Mouse (Mus musculus) intestine, postnatal 0 days (tissue): ENCODE results near the gene Tmem179b. TPM values are rescaled to one million over a fixed set of nuclear protein-coding genes. Genes with fewer than 3 reads are reported as not detected.
A peak's percentile ranks its signal among the peaks of the same experiment; 100 is the strongest.

Experiments
- ATAC-seq: fragments of 200-750 bp; cut with Nextera tagmentation; 2 replicates; pipeline ENCODE4 v1.8.0; 2017; ENCODE audit warnings: mild to moderate bottlenecking, moderate TSS enrichment, moderate library complexity
- H3K27ac ChIP-seq: fragments of 300-500 bp; sonication (generic); 2 replicates; pipeline ENCODE4 v1.5.1; 2014; ENCODE audit warnings: mild to moderate bottlenecking, low read depth, low read length, moderate library complexity
- H3K27me3 ChIP-seq: fragments of 300-500 bp; sonication (generic); replicated peaks from 2 replicates; pipeline ENCODE4 v1.6.1; 2014; ENCODE audit warnings: low read length, mixed read lengths; ENCODE audit not compliant: control insufficient read depth, insufficient read depth
- H3K36me3 ChIP-seq: fragments of 300-500 bp; sonication (generic); 2 replicates; pipeline ENCODE4 v1.6.1; 2014; ENCODE audit warnings: mild to moderate bottlenecking, moderate library complexity; ENCODE audit not compliant: control insufficient read depth, insufficient read depth
- H3K4me1 ChIP-seq: fragments of 300-500 bp; sonication (generic); replicated peaks from 2 replicates; pipeline ENCODE4 v1.6.1; 2014; ENCODE audit warnings: antibody characterized with exemption, low read length, mixed read lengths; ENCODE audit not compliant: control insufficient read depth, insufficient read depth
- H3K4me2 ChIP-seq: fragments of 300-500 bp; sonication (generic); replicated peaks from 2 replicates; pipeline ENCODE4 v1.6.1; 2014; ENCODE audit warnings: low read depth, mild to moderate bottlenecking, moderate library complexity
- H3K4me3 ChIP-seq: fragments of 300-500 bp; sonication (generic); 2 replicates; pipeline ENCODE4 v1.5.1; 2014; ENCODE audit warnings: low read depth, low read length
- H3K9ac ChIP-seq: fragments of 300-500 bp; sonication (generic); 2 replicates; pipeline ENCODE4 v1.6.1; 2014; ENCODE audit warnings: mild to moderate bottlenecking, low read depth, low read length
- H3K9me3 ChIP-seq: fragments of 300-500 bp; sonication (generic); 2 replicates; pipeline ENCODE4 v1.6.1; 2016; ENCODE audit warnings: mixed run types; ENCODE audit not compliant: control insufficient read depth
- CTCF ChIP-seq: sonication (generic); IDR thresholded peaks from 2 replicates; pipeline ENCODE4 v1.5.1; 2016; ENCODE audit warnings: low read depth, mild to moderate bottlenecking, control low read depth, antibody characterized with exemption, moderate library complexity
- WGBS: fragments of 180-500 bp; shearing (Covaris S2); extraction: QIAGEN DNeasy Blood & Tissue Kit; methylation state at CpG from one replicate; pipeline ENCODE4 v1.1.7; 2014; 5-methylcytosine and 5-hydroxymethylcytosine counted together
- polyA plus RNA-seq: library from polyadenylated mRNA; unstranded; fragments of >200 nt; fragmentation: Nextera tagmentation; extraction: Ambion mirVana; gene quantifications from 2 replicates; pipeline ENCODE4 v1.2.1, GENCODE M21; 2015

The Tmem179b gene
- polyA plus RNA-seq: 93.5 and 97.4 TPM in 2 replicates

DNA sequence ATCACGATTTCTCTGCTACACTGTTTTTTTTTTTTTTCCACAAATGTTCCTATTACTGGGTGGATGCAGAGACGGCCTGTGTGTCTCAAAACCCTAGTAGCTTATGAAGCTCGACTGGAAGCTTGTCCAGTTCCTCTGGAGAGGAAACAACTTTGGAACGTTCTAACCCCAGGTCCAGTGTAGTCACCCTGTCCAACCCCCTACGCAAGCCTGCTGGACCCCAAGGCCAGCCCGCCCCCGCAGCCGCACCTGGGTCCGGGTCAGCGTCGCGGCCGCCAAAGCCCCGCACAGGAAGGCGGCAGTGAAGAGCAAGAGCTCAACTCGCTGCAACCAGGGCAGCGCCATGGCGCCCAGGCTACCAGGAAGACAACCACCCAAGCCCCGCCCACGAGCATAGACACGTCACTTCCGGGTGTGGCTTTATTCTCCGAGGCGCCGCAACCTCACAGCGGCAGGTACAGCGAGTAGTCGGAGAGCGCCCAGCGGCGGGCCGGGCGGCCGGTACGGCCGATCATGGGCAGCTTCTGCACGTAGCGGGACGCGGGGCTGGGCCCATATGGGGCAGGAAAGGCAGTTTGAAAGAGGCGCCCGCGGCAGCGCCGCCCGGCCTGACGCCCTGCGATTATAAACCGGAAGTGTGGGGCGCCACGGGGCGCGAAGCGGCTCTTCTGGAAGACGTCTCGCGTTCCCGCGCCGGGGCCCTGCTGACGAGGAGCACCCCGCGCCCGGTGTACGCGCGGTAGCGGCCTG, at the start of gene Tmem179b:
Gene Tmem179b (minus strand): TSS at position 382 of the 750 bp plus-strand sequence.
- peak; percentile 25; the same call in 1 of the 2 replicates for TF ChIP-seq CTCF
- under 1% methylated on average over 68 of the region's 68 CpGs for WGBS
- Histone ChIP-seq H3K4me2 (peak within 1 kb of the TSS; percentile 96), H3K9ac (peak within 1 kb of the TSS; percentile 89), H3K9me3 (no peaks in the 10 kb centered on the region), H3K4me1 (peaks cover 5% of the 10 kb centered on the region; the same call in 1 of the 2 replicates), H3K4me3 (peak within 1 kb of the TSS; percentile 73), H3K27ac (peak within 1 kb of the TSS; percentile 98), H3K36me3 (peaks cover 6% of the 10 kb centered on the region), H3K27me3 (no peaks in the 10 kb centered on the region)
- peak; percentile 93 for ATAC-seq

DNA sequence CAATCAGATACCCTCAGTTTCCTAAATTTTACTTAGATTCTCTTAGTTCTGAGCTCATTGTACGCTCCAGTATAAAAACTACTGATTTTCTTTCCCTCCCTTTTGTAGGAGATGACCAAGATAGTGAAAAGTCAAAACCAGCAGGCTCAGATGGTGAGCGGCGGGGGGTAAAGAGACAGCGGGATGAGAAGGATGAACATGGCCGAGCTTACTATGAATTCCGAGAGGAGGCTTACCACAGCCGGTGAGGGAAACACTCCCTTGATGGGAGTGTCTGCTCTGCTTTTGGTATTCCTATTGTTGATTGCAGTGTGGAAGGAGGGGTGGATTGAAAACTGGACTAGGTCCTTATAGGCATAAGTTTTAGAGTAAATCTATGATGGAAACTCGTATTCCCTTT, 48.4 kb upstream of the Tmem179b start:
- Histone ChIP-seq H3K9ac (no peak overlapping the region), H3K27ac (no peak overlapping the region), H3K9me3 (no peaks in the 10 kb centered on the region), H3K27me3 (no peaks in the 10 kb centered on the region), H3K36me3 (peaks cover 43% of the 10 kb centered on the region), H3K4me2 (peak overlapping the region; percentile 80), H3K4me1 (peaks cover 5% of the 10 kb centered on the region; the same call in 1 of the 2 replicates), H3K4me3 (peak overlapping the region; percentile 97; the same call in 1 of the 2 replicates)
- 56% methylated on average over 8 of the region's 8 CpGs for WGBS
- ATAC-seq: no peak
- TF ChIP-seq CTCF: no peak

GRCm38 (mm10) chr19:8821146-8821545, 46.9 kb upstream of the Tmem179b start:
- under 1% methylated on average over 7 of the region's 7 CpGs for WGBS
- ATAC-seq: no peak
- Histone ChIP-seq H3K27ac (peak overlapping the region; percentile 95), H3K9ac (peak overlapping the region; percentile 97), H3K9me3 (no peaks in the 10 kb centered on the region), H3K36me3 (peaks cover 30% of the 10 kb centered on the region), H3K27me3 (no peaks in the 10 kb centered on the region), H3K4me1 (peaks cover 5% of the 10 kb centered on the region; the same call in 1 of the 2 replicates), H3K4me2 (peak overlapping the region; percentile 80), H3K4me3 (peak overlapping the region; percentile 97)
- no peak for TF ChIP-seq CTCF

DNA sequence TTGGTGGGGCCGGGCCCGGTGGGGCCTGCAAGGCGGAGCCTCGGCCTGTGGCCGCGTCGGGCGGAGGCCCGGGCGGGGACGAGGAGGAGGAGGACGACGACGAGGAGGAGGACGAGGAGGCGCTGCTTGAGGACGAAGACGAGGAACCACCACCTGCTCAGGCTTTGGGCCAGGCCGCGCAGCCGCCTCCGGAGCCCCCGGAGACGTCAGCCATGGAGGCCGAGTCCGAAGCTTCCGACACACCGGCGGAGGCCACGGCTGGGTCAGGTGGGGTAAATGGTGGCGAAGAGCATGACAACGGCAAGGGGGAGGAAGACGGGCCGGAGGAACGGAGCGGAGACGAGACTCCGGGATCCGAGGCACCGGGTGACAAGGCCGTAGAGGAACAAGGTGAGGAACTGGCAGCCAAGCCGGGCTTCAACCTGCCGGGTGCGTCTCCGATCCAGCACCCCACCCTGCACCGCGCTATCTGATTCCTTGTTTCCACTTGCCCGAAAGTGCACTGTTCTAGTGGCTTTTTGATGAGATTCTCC, 46.2 kb upstream of the Tmem179b start:
- peak overlapping the region; percentile 97 for H3K4me3 ChIP-seq
- WGBS: under 1% methylated on average over 48 of the region's 48 CpGs
- peaks cover 5% of the 10 kb centered on the region; the same call in 1 of the 2 replicates for H3K4me1 ChIP-seq
- peak overlapping the region; percentile 97 for H3K9ac ChIP-seq
- ATAC-seq: peak; percentile 7
- H3K4me2 ChIP-seq: peak overlapping the region; percentile 80
- H3K27me3 ChIP-seq: no peaks in the 10 kb centered on the region
- no peak for TF ChIP-seq CTCF
- peak overlapping the region; percentile 95 for H3K27ac ChIP-seq
- no peaks in the 10 kb centered on the region for H3K9me3 ChIP-seq
- H3K36me3 ChIP-seq: peaks cover 25% of the 10 kb centered on the region

DNA sequence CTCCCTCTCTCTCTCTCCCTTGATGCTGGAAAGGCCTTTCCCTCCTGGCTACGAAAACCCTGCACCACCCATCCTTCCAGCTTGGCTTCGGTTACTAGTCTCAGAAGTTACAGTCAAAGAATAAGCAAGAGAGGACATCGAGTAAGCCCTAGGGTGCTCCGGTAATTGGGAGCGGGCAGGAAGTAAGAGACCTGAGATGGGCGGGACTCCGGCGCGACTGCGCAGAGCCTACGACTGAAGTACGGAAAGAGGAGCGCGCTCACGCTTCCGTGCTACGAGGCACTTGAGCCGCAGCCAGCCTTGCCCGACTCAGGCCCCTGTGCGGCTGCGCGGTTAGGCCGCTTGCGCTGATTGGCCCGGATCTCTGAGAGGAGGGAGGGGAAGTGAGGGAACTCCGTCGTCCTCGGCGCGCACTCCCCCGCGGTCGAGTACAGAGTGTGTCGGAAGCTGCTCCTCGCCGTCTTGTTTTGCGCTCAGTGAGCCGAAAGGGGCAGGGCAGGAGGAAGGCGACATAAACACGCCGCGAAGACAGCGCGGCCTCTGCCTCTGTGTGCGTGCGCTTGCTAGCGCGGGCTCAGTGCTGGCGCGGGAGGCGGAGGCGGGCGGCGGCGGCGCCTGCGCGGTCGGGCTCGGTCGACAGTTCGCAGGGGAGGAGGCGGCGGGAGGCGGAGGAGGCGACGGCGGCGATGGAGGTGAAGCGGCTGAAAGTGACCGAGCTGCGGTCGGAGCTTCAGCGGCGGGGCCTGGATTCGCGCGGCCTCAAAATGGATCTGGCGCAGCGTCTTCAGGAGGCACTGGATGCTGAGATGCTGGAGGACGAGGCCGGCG, 45.5 kb upstream of the Tmem179b start, which contains the start of gene Hnrnpul2:
Gene Hnrnpul2 (plus strand): TSS at position 415 of the 828 bp plus-strand sequence.
- under 1% methylated on average over 80 of the region's 83 CpGs for WGBS

More for the DNA sequence above, 45.5 kb upstream of the Tmem179b start, which contains the start of gene Hnrnpul2:
- H3K9me3 ChIP-seq: no peaks in the 10 kb centered on the region
- peaks cover 19% of the 10 kb centered on the region for H3K36me3 ChIP-seq
- peak; percentile 95 for ATAC-seq
- H3K4me3 ChIP-seq: peak within 1 kb of the TSS; percentile 97
- H3K4me1 ChIP-seq: peaks cover 5% of the 10 kb centered on the region; the same call in 1 of the 2 replicates
- H3K27ac ChIP-seq: peak within 1 kb of the TSS; percentile 95
- no peak for TF ChIP-seq CTCF
- peak within 1 kb of the TSS; percentile 97 for H3K9ac ChIP-seq
- peak within 1 kb of the TSS; percentile 80 for H3K4me2 ChIP-seq
- H3K27me3 ChIP-seq: no peaks in the 10 kb centered on the region
